13 mouse cellular contexts compared by ENCODE assay signal in genomic region chr7:16599006-16599405, GRCm38 (mm10).
"Had no signal": no experiment of that assay in that cellular context is flagged by ENCODE, and none has a peak within 500 bp of the region (broad histone marks: within the 10 kb centered on the region; RNA-seq: fewer than 3 reads in every experiment).

No protein-coding gene starts in this region.

- H3K27ac ChIP-seq: limb, embryonic 15.5 days; liver, embryonic 14.5 days; midbrain, embryonic 12.5 days; neural tube, embryonic 13.5 days had no signal

- H3K4me2 ChIP-seq: limb, embryonic 15.5 days; midbrain, embryonic 12.5 days; neural tube, embryonic 13.5 days had no signal

- H3K4me3 ChIP-seq: limb, embryonic 15.5 days; midbrain, embryonic 12.5 days; neural tube, embryonic 13.5 days had no signal

- DNase-seq: layer of hippocampus, adult 9-11 months; layer of hippocampus, postnatal 36 days; lung, adult 18-20 months; retina, postnatal 1 day; right cerebral cortex, postnatal 4 days; spleen, adult 18-20 months; thymus, adult 18-20 months; thymus, postnatal 14 days had no signal

- ATAC-seq: midbrain, embryonic 16.5 days had no signal

- H3K4me1 ChIP-seq: limb, embryonic 15.5 days; midbrain, embryonic 12.5 days had no signal

- H3K27me3 ChIP-seq: limb, embryonic 15.5 days; midbrain, embryonic 12.5 days; neural tube, embryonic 13.5 days had no signal

- H3K9ac ChIP-seq: limb, embryonic 15.5 days; liver, embryonic 14.5 days; midbrain, embryonic 12.5 days; neural tube, embryonic 13.5 days had no signal

- H3K9me3 ChIP-seq: limb, embryonic 15.5 days; midbrain, embryonic 12.5 days; neural tube, embryonic 13.5 days had no signal
